Mouse (Mus musculus) adrenal gland, adult 8-10 months (tissue): Measurements from ENCODE around the gene Med6. TPM values are rescaled to one million over a fixed set of nuclear protein-coding genes. Genes with fewer than 3 reads are reported as not detected.
A peak's percentile ranks its signal among the peaks of the same experiment; 100 is the strongest.
"Not testable (repeated sequence)": the region's sequence is repeated elsewhere in the genome, so short reads cannot be mapped to it uniquely, and the experiment has no call there.

Experiments used
- DNase-seq: peaks from one replicate; pipeline ENCODE4 v3.0.0; 2022
- total RNA-seq, 4 experiments: library from RNA; stranded (reverse); gene quantifications; 2 replicates each; pipeline ENCODE4 v1.2.4; 2022

Gene Med6
- total RNA-seq, 4 experiments from 2014 or later, result 22.6 to 36.4 (median 30.0) TPM

DNA sequence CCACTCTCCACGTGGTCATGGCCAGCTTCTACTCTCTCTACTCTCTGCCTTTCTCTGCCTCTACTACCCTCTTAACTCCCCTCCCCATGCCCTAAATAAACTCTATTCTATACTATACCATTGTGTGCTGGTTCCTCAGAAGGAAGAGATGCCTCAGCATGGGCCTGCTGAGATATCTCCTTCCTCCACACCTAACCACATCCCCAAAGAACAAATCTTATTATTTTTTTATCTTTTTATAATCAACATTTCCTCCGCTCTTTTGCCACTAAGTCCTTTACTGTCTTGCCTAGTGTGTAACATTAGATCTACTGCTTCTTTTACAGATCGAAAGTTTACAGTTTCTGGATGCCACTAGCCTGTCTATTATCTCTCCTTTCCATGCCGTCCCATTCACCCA is 47.6 kb downstream of the Med6 start:
- DNase-seq, result no peak

DNA sequence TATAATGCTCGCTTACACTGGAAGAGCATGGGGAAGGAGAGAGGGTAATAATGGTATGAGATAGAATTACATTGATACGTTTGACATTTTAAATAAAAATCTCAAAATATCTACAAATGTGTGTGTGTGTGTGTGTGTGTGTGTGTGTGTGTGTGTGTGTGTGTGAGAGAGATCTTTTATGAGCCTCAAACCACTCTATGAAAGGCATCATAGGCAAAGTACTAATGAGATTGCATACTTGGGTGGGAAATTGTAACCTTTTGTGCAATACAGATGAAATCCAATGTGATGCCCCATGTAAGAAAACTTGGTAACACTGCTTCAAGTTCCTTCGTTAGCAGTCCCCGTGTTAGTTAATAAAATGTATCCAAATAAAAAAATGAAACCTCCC is 61.8 kb downstream of the Med6 start:
- DNase-seq, result no peak

DNA sequence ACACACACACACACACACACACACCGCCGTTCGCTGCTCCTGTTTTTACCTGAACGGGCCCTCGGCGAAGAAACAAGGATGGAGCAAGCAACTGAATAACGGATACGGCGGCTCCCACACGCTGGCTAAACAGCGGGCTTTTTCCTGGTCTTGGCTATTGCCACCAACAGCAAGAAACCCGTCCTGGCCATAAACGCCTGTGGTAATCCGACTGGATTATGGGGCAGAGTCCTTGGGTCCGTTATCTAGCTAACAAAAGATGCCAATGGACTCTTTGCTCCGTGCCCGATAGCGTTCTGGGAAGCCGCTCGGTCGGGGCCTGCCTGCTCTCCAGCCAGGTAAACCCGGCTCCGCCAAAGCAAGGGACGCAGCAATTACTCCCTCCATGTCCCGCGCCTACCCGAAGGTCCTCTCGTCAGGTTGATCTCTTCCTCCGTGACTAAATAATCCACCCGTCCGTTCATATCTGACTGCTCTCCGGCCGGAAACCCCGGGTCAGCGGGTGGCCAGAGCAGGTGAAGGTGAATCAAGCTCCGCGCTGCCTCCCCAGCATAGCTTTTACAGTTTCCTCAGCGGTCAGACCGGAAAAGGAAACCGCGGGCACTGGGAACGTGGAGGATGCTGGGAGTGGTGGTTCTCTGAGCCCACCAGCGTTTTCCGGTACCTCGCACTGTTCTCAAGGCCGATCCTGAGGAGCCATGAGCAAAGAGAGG is 62.3 kb downstream of the Med6 start, which contains the start of the genes Gm20498 and Synj2bp:
Gm20498 (minus strand) TSS at position 590 of the 713 bp plus-strand sequence.
Synj2bp (minus strand) TSS at position 596 of the 713 bp plus-strand sequence.
- peak; percentile 81 for DNase-seq

DNA sequence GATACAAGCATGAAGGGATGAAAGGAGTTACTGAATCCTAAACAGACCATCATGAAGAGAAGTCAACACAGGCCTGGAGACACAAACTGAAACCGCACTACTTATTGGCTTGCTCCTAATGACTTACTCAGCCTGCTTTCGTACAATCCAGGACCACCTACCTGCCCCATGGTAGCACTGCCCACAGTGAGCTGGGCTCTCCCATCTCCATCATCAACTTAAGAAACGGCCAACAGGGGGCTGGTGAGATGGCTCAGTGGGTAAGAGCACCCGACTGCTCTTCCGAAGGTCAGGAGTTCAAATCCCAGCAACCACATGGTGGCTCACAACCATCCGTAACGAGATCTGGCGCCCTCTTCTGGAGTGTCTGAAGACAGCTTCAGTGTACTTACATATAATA is 64.2 kb downstream of the Med6 start:
- not testable (repeated sequence) for DNase-seq

Other genes with a start within 250 kb of the Med6 start
- gene Gm4787, start 215.5 kb downstream of the Med6 start, total RNA-seq, result 1 to 10 TPM; 1.1 to 6.0 (median 3.1) TPM
- gene Adam4, start 173.1 kb downstream of the Med6 start, total RNA-seq, result 1 to 10 TPM; 1.8 to 6.3 (median 2.9) TPM
- gene Cox16, start 109.9 kb downstream of the Med6 start, total RNA-seq, result 100 to 1,000 TPM in 1 of 4 experiments, 10 to 100 TPM in 3; 77.2 to 106 (median 91.9) TPM
- 10 to 100 TPM; 35.1 to 44.2 (median 39.5) TPM for gene Gm20498, start 62.1 kb downstream of the Med6 start, total RNA-seq
- gene Synj2bp, start 62.1 kb downstream of the Med6 start, total RNA-seq, result 10 to 100 TPM; 29.3 to 38.4 (median 35.3) TPM
- under 1 TPM in 2 of 4 experiments, not detected in 2; 0.09 to 0.43 TPM for gene Adam21, start 26.5 kb downstream of the Med6 start, total RNA-seq
- 1 to 10 TPM; 3.3 to 4.7 (median 4.3) TPM for gene Ttc9, start 36.2 kb upstream of the Med6 start, total RNA-seq
- 1 to 10 TPM; 1.6 to 9.7 (median 5.5) TPM for gene Map3k9, start 186.2 kb upstream of the Med6 start, total RNA-seq